Mouse (Mus musculus) liver, embryonic 14.5 days (tissue): ENCODE measurements around the gene Rapgef1.

ENCODE experiments used
- CTCF ChIP-seq: IDR thresholded peaks from 2 replicates; pipeline ENCODE4 v1.5.1; 2016; ENCODE audit warnings: antibody characterized with exemption, low read depth, control low read depth
- EP300 ChIP-seq: IDR thresholded peaks from 2 replicates; pipeline ENCODE4 v1.6.1; 2016; ENCODE audit warnings: antibody characterized with exemption, low read depth

DNA sequence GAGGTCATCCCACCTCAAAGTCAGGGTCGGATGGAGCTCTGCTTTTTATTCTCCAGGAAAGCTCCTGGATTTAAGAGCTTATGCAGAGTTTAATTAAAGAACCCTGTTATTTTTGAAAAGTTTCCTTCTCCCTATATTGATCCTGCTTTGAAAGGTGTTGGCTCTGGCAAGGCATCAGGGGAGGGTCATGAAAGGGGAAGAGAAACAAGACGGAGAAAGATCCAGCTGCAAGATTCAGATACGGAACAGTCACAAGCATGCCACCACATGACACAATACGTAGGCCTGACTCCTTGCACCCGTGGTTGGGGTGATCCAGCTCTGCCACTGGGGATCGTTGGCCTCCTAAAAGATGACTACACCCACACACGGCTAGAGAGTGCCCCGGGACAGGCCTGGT lies 27.0 kb upstream of the Rapgef1 start:
- TF ChIP-seq CTCF (no peak), EP300 (no peak)
